ENCODE assay signal across 10 mouse cellular contexts in the genomic region with DNA sequence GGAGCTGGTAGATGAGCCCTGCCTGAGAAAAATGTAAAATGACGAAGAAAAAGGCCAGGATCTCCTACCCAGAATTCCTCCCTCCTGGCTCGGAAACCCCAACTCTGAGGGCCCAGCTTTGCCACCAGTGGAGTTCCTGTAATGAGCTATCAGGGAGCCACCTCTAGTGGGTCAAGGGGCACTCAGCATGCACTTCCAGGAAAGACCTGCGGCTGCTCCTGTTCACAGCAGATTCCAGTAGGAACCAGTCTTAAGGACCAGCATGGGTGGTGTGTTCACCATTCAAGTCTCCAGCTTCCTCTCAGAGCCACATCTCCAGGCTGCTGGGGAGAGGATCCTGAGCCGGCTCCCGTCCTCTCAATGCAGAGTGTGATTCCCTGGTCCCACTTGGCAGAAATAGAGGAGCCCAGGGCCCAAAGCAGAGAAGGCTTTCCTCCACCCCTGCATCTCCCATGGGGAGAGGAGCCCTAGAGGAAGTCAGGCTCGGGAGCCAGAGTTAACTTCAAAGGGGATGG. TPM values are rescaled to one million over a fixed set of nuclear protein-coding genes. Genes with fewer than 3 reads are reported as not detected.
DNase-seq lines count a peak whose midpoint lies in the region; ATAC-seq and TF ChIP-seq lines count a peak whose summit lies in the region.
"Had no signal": no experiment of that assay in that cellular context is flagged by ENCODE, and none has a peak within 500 bp of the region (broad histone marks: within the 10 kb centered on the region; RNA-seq: fewer than 3 reads in every experiment).

No protein-coding gene starts in this region.

- H3K4me2 ChIP-seq in heart, embryonic 13.5 days: peak overlapping the region; percentile 69; the same call in 1 of the 2 replicates
- H3K4me2 ChIP-seq in embryonic facial prominence, embryonic 14.5 days (ENCODE audit: low read depth, low read length): peak overlapping the region; percentile 75

- peaks cover 21% of the 10 kb centered on the region for H3K27me3 ChIP-seq in heart, embryonic 13.5 days (replicated peaks)
- H3K27me3 ChIP-seq in embryonic facial prominence, embryonic 14.5 days (replicated peaks; ENCODE audit: control insufficient read depth, insufficient read depth, low read length): no peaks in the 10 kb centered on the region

- no peak overlapping the region for H3K27ac ChIP-seq in heart, embryonic 13.5 days (replicated peaks)
- no peak overlapping the region for H3K27ac ChIP-seq in embryonic facial prominence, embryonic 14.5 days (replicated peaks; ENCODE audit: low read depth, low read length)

- ATAC-seq in heart, embryonic 13.5 days (ENCODE audit: extremely low read depth, insufficient number of reproducible peaks, low FRiP score, low TSS enrichment): no peak
- ATAC-seq in embryonic facial prominence, embryonic 14.5 days (ENCODE audit: low read depth): no peak
- ATAC-seq: activated CD4-positive, CD25-positive, alpha-beta regulatory T cell, adult 4 months had no signal

- no peaks in the 10 kb centered on the region for H3K9me3 ChIP-seq in heart, embryonic 13.5 days
- H3K9me3 ChIP-seq in embryonic facial prominence, embryonic 14.5 days (ENCODE audit: control insufficient read depth, low read length): no peaks in the 10 kb centered on the region

- intact Hi-C loops in heart, postnatal 14 days (cut with DNase I): no loop called here
- intact Hi-C loops in left cerebral cortex, postnatal 36 days (cut with DNase I): no loop called here
- intact Hi-C loops in gastrocnemius, postnatal 36 days (cut with DNase I): no loop called here

- peak overlapping the region; percentile 69; the same call in 1 of the 2 replicates for H3K9ac ChIP-seq in heart, embryonic 13.5 days
- peak overlapping the region; percentile 65; the same call in 1 of the 2 replicates for H3K9ac ChIP-seq in embryonic facial prominence, embryonic 14.5 days (ENCODE audit: low read depth, low read length)

- TF ChIP-seq CTCF in lung, adult 2 months (IDR thresholded peaks at IDR 0.05; ENCODE audit: insufficient read depth, low read length): no peak

- no peak for TF ChIP-seq POLR2A in lung, adult 2 months (IDR thresholded peaks at IDR 0.05; ENCODE audit: borderline replicate concordance, extremely low read depth, low read depth, low read length)

- DNase-seq in heart, postnatal 14 days: no peak
- peak; percentile 53 for DNase-seq in 3T3-L1 (ENCODE audit: low read depth, low spot score)
- no peak for DNase-seq in embryonic facial prominence, embryonic 14.5 days (ENCODE audit: low spot score)
- peak; percentile 47 for DNase-seq in lung, adult 2 months
- no peak for DNase-seq in cerebellum, postnatal 25 days
- no peak for DNase-seq in left cerebral cortex, postnatal 36 days (ENCODE audit: low spot score in 2 of 2)
- DNase-seq in gastrocnemius, postnatal 36 days: no peak
- DNase-seq: cerebellum, adult 11 months had no signal

- WGBS in heart, embryonic 13.5 days: 51% methylated on average over 6 of the region's 6 CpGs
- 42% methylated on average over 6 of the region's 6 CpGs for WGBS in embryonic facial prominence, embryonic 14.5 days
- WGBS in lung, adult 2 months: 41% methylated on average over 6 of the region's 6 CpGs

- H3K4me3 ChIP-seq in heart, embryonic 13.5 days: peak overlapping the region; percentile 42; the same call in 1 of the 2 replicates
- peak overlapping the region; percentile 48 for H3K4me3 ChIP-seq in embryonic facial prominence, embryonic 14.5 days (ENCODE audit: low read depth, low read length)
- H3K4me3 ChIP-seq in lung, adult 2 months (replicated peaks; ENCODE audit: extremely low read depth, low read depth, low read length): no peak overlapping the region

- H3K4me1 ChIP-seq in heart, embryonic 13.5 days: peaks cover 54% of the 10 kb centered on the region
- H3K4me1 ChIP-seq in embryonic facial prominence, embryonic 14.5 days (ENCODE audit: control insufficient read depth, insufficient read depth, low read length): peaks cover 22% of the 10 kb centered on the region
- H3K4me1 ChIP-seq in lung, adult 2 months (ENCODE audit: control insufficient read depth, insufficient read depth, low read length): no peaks in the 10 kb centered on the region

- H3K36me3 ChIP-seq in heart, embryonic 13.5 days: no peaks in the 10 kb centered on the region
- H3K36me3 ChIP-seq in embryonic facial prominence, embryonic 14.5 days (ENCODE audit: control insufficient read depth, insufficient read depth, low read length): 0 out of 2 replicates have a peak, but pooled peaks cover 3% of the 10 kb centered on the region

RNA-seq across cellular contexts. Expression of a gene that starts 28.0 kb away (rescaled TPM):
- polyA plus RNA-seq in heart, embryonic 13.5 days (2015; fragmentation: Nextera tagmentation; extraction: Ambion mirVana): 2.3 and 5.0 TPM in 2 replicates
- total RNA-seq in heart, postnatal 14 days (2021): 1 to 10 TPM; 1.9 to 3.2 TPM
- 14.9 and 17.3 TPM in 2 replicates for polyA plus RNA-seq in embryonic facial prominence, embryonic 14.5 days (2014; fragmentation: Nextera tagmentation; extraction: Ambion mirVana)
- 39.2 and 42.3 TPM in 2 replicates for polyA plus RNA-seq in lung, adult 2 months (2012; rRNA removed)
- total RNA-seq in left cerebral cortex, postnatal 36 days (2021): 1 to 10 TPM; 4.9 to 5.0 TPM
- total RNA-seq in gastrocnemius, postnatal 36 days (2021): 1 to 10 TPM; 3.0 to 6.5 TPM

RNA-seq across cellular contexts. Expression of a gene that starts 51.1 kb away (rescaled TPM):
- polyA plus RNA-seq in heart, embryonic 13.5 days (2015; fragmentation: Nextera tagmentation; extraction: Ambion mirVana): 23.3 and 24.3 TPM in 2 replicates
- 10 to 100 TPM; 25.0 to 26.1 TPM for total RNA-seq in heart, postnatal 14 days (2021)
- 41.3 and 41.8 TPM in 2 replicates for polyA plus RNA-seq in embryonic facial prominence, embryonic 14.5 days (2014; fragmentation: Nextera tagmentation; extraction: Ambion mirVana)
- 23.6 and 30.2 TPM in 2 replicates for polyA plus RNA-seq in lung, adult 2 months (2012; rRNA removed)
- total RNA-seq in left cerebral cortex, postnatal 36 days (2021): 10 to 100 TPM; 28.4 to 31.8 TPM
- 10 to 100 TPM; 19.0 to 22.7 TPM for total RNA-seq in gastrocnemius, postnatal 36 days (2021)

Comparison
In these comparisons a context has a peak if more than half of its experiments do, and no peak if none do; other contexts are left out.
1. DNase-seq: peak in 3T3-L1 (single experiment) and lung, adult 2 months (single experiment); none in heart, postnatal 14 days (0 of 2), embryonic facial prominence, embryonic 14.5 days (single experiment), cerebellum, postnatal 25 days (0 of 2), left cerebral cortex, postnatal 36 days (0 of 2) and gastrocnemius, postnatal 36 days (0 of 2).